Mouse (Mus musculus): ENCODE results near the gene Slc28a1.
A peak's percentile ranks its signal among the peaks of the same experiment; 100 is the strongest.

Gene Slc28a1

GRCm38 (mm10) chr7:81114555-81114954, at the start of gene Slc28a1:
Gene Slc28a1, plus strand, starts transcription at chr7:81114799.
- peak; percentile 10 to 20 for DNase-seq

DNA sequence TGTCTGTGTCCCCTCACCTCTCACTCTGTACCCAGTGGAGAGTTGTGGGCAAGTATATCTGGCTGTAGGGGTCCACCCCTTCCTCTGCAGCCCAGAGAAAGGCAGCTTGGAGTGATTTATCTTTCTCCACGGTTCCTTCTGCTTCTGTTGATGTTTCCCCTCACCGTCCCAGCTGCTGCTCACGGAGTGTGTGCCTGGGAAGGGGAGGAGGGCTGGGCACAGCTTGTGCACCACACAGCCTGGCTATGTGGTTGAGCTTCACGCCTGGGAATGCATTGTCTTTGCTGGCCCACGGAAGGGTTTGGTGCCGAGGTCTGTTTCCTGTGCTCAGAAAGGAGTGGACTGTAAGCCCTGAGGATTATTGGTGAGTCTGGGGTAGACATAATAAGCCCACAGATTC, 47.9 kb upstream of the Slc28a1 start:
- DNase-seq, result no peak

DNA sequence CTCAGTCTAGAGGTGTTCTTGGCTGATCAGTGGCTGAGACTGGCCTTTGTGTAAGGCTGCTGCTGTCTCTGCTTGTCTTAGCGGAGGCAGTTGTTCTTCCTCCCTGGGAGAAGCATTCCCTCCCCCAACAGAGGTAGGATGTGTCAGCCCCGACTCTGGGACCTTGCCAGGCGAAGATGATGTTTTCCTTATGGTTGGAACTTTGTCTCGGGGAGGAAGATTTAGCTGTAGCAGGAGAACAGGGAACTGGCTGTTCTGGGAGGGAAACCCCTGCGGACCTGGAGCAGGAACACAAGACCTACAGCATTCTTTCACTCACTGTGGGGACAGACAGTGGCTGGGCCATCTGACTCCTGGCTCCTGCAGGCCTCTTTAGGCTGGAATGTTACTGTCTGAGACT, 42.1 kb upstream of the Slc28a1 start:
- peak in 1 of 2 experiments; percentile 16 for DNase-seq

- no peak for DNase-seq
These were observed 41.3 kb upstream of the Slc28a1 start for GRCm38 (mm10) chr7:81073273-81073672.

- DNase-seq, result no peak
These were observed 40.1 kb upstream of the Slc28a1 start for GRCm38 (mm10) chr7:81074546-81074945.

DNA sequence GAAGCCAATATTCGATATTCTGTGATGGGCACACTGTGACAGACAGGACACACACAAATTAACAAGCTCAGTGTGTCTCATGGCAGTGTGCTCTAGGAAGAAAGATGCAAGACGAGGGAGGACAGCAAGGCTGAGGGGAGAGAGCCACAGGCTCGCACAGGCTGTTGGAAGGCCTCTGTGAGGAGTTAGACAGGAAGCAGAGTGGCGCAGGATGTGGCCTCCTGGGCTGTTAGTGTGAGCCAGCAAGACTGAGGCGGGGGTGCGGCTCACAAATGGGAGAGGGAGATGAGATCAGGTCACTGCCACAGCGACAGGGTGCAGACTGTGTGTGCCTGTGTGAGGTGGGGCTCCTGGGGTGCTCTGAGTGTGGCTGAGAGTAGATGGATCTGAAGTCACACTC, 39.3 kb upstream of the Slc28a1 start:
- no peak for DNase-seq

DNA sequence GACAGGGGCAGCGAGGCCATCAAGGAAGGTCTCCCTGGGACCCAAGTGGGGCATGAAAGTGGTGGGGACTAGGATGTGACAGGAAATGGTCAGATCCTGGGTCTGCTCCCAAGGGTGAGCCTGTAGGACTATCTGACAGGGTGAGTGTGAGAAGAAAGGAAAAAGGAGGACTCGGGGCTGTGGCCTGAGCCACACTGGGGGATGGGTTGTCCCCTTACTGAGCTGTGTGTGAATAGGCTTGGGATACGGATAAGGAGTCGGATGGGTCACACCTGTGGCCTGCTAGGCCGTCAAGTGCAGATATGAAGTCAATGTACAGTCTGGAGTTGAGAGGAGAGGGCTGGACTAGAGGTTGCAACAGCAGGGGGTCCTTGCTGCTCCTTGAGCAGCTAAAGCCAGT, 38.9 kb upstream of the Slc28a1 start:
- no peak for DNase-seq

DNA sequence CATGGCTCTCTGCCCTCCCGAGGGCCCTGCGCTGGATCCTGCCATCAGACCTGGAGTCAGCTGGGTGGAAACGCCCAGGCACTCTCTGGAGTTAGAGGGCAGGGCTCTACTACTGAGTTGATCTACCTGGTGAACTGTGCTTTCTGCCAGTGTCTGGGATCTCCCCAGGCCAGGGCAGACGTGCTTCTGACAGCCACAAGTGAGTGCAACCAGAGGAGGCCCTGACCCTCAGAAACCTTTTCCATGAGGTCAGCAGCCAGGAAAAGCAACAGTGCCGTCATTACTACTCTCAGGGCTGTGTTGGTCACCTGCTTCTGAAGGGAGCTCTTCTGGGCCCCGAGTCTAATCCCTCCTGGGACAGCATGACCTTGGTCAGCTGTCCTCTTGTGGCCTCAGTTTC, 37.6 kb upstream of the Slc28a1 start:
- DNase-seq, result no peak

GRCm38 (mm10) chr7:81078740-81079139, 35.9 kb upstream of the Slc28a1 start:
- no peak for DNase-seq

DNA sequence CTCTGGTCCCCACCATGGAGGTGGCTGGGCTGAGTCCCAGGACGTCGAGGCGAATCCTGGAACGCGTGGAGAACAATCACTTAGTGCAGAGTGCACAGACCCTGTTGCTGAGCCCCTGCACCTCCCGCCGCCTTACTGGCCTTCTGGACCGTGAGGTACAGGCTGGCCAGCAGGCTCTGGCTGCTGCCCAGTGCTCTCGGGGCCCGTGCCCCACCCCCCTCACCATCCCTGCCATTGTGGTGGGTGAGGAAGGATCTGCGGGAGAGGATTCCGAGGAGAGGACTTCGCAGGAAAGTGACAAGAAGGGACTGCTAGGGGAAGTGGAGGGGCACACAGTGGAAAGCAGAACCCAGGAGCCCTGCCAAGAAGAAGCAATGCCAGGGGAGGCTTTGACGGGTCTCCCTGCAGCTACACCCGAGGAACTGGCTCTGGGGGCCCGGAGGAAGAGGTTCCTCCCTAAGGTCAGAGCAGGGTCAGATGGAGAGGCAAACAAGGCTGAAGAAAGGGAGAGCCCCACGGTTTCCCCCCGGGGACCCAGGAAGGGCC, 21.1 kb upstream of the Slc28a1 start:
- DNase-seq, result peak; percentile 56 to 69

- DNase-seq, result no peak
These were observed 20.4 kb upstream of the Slc28a1 start for GRCm38 (mm10) chr7:81094104-81094757.

DNA sequence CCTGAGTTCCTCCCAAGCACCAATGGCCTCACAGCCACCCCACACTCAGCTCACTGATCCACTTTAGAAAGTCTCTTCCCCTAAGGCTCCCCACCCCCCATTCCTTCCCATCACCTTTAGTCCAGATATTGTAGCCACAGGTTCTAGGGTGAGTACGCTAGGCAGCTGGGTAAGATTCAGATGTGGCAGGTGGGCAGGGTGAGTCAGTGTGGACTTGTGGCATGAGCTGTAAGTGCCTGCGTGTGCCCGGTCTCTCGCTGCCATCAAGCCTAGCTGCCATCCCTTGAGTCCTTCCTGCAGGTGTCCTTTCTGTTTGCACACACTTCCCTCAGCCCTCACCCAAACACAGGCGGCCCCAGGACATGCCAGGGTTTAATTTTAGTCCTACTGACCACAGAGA, 14.3 kb upstream of the Slc28a1 start:
- DNase-seq, result no peak

DNA sequence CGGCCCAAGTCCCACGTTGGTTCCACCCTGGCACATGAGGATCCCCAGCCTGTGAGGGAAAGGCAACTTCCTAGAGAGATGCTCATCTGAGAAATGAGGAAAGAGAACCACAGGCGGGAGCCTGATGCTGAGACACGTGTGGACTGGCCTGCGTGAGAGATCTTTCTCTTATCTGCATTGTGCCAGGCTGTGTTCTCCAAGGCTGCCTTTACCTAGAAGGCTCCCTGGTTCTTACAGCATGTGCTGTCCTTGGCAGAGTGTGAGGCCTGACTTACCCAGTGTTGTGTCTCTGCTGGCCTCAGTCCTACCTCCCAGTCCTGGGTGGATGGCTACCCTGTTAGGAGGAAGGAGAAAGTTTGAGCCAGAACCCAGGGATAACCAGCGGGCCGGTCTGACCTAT, 11.7 kb upstream of the Slc28a1 start:
- no peak for DNase-seq

DNA sequence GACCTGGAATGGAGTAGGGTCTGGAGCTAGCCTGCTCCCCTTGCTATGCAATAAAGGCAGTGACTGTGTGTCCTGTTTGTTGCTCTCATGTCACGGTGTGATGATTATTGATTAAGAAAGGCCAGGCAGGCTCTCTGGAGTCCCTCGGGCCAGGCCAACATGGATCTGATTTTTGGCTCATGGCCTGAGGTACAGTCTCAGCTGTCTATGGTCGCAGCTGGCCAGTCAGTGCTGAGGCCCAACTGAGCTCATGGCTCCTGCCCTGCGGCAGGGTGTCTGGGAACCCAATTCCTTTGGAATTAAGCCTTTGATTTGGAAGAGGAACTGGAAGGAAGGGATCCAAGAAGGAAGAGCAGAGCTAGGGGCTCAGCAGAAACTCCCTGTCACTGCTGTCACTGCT, 9.1 kb upstream of the Slc28a1 start:
- peak; percentile 39 to 53 for DNase-seq

- no peak for DNase-seq
These were observed 6.4 kb upstream of the Slc28a1 start for GRCm38 (mm10) chr7:81108226-81108625.

- DNase-seq, result peak; percentile 85
These were observed 4.6 kb upstream of the Slc28a1 start for GRCm38 (mm10) chr7:81109717-81110651.

- DNase-seq, result no peak
These were observed 3.8 kb upstream of the Slc28a1 start for GRCm38 (mm10) chr7:81110791-81111190.

GRCm38 (mm10) chr7:81111729-81112128, 2.9 kb upstream of the Slc28a1 start:
- DNase-seq, result peak; percentile 37 to 41

GRCm38 (mm10) chr7:81112686-81113360, 1.8 kb upstream of the Slc28a1 start:
- DNase-seq, result peak in 1 of 2 experiments; percentile 32

DNA sequence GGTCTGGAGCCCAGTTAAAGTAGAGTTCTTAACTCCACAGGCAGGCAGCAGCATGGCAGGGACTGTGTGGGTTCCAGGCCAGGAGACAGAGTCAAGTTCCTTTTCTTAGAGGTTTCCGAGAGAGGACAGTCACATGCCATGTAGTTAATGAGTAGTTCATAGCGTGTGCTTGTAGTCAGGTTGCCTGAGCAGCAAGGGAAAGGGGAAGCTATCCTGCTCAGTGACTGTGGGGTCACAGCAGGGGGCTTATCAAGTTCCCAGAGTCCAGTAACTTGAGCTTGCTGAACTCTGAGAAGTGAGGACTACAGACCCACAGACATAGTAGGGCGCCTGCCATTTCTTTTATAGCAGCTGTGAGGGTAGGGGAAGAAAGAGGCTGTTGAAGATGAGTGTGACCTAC, 6.5 kb downstream of the Slc28a1 start:
- DNase-seq, result no peak

DNA sequence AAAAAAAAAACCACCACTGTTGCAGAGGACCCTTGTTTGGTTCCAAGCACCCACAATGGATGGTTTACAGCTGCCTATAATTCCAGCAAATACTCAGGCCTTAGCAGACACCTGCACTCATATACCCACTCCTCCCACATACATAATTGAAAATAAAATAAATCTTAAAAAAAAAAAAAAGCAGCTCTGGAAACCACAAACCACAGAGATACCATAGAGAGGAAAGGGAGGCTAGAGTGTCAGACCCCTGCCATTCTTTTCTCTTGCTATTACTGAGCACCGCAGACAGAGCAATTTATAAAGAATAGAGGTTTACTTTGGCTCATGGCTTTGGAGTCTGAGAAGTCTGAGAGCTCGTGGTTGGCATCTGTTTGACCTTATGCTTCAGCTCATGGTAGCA, 8.2 kb downstream of the Slc28a1 start:
- DNase-seq, result no peak

GRCm38 (mm10) chr7:81123553-81123952, 9.0 kb downstream of the Slc28a1 start:
- no peak for DNase-seq

DNA sequence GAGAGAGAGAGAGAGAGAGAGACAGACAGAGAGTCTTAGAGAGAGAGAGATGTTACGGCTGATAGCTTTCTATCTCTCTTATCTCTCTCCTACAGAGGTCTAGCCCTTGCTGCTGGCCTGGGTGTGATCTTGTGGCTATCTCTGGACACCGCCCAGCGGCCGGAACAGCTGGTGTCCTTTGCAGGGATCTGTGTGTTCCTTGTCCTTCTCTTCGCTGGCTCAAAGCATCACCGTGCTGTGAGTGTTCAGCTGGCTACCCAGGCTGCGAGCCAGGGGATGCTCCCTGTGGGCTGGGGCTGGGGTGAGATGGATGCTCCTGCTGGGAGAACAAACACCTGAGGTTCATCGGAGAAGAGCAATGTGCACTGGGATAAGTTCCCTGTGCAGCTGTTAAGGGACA, 10.2 kb downstream of the Slc28a1 start:
- DNase-seq, result peak; percentile 26 to 37

Measured in cerebellum, postnatal 10 days (tissue).